Mouse (Mus musculus) retina, postnatal 7 days (tissue): ENCODE data around the gene Rcbtb2.

Experiments used
- DNase-seq: peaks from one replicate; pipeline ENCODE4 v3.0.0-alpha.2; 2012; ENCODE audit warnings: low read depth, low spot score

Gene Rcbtb2

DNA sequence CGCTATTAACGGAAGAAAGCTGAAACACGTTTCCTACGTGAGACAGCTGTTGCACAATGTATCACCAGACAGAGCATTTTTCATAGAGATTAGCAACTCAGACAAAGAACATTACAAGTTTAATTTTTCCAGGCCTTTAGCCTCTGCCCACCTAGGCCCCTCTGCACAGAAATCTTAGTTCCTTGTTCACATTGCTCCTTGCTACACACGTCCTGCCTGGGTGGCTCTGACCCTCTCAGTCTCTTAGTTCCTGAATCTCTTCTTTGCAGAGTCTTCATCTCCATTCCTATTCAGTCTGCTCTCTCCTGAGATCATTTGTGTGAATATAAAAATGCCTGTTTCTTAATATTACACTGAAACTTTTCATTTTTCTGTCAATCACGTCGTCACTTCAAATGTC, 134.5 kb downstream of the Rcbtb2 start:
- no peak for DNase-seq
